Mouse (Mus musculus) liver, postnatal 0 days (tissue): ENCODE measurements around the gene Hnrnpul1. TPM values are rescaled to one million over a fixed set of nuclear protein-coding genes. Genes with fewer than 3 reads are reported as not detected.
"Not testable (repeated sequence)": the region's sequence is repeated elsewhere in the genome, so short reads cannot be mapped to it uniquely, and the experiment has no call there.

Experiments
- ATAC-seq: fragments of 200-750 bp; cut with Nextera tagmentation; 2 replicates; pipeline ENCODE4 v1.8.0; 2017; ENCODE audit warnings: mild to moderate bottlenecking, moderate library complexity
- DNase-seq: peaks from one replicate; pipeline ENCODE4 v3.0.0-alpha.2; 2016
- H3K27ac ChIP-seq: fragments of 300-500 bp; sonication (generic); 2 replicates; pipeline ENCODE4 v1.5.1; 2014; ENCODE audit warnings: antibody characterized with exemption, moderate library complexity, mild to moderate bottlenecking, low read depth
- H3K27me3 ChIP-seq: fragments of 300-500 bp; sonication (generic); 2 replicates; pipeline ENCODE4 v1.6.1; 2014; ENCODE audit warnings: low read length, control low read depth, mixed read lengths; ENCODE audit not compliant: insufficient read depth
- H3K36me3 ChIP-seq: fragments of 300-500 bp; sonication (generic); replicated peaks from 2 replicates; pipeline ENCODE4 v1.6.1; 2014; ENCODE audit warnings: mild to moderate bottlenecking, control low read depth, low read length, moderate library complexity, mixed read lengths; ENCODE audit not compliant: insufficient read depth
- H3K4me1 ChIP-seq: fragments of 300-500 bp; sonication (generic); 2 replicates; pipeline ENCODE4 v1.6.1; 2014; ENCODE audit warnings: antibody characterized with exemption, mild to moderate bottlenecking, control low read depth; ENCODE audit not compliant: insufficient read depth
- H3K4me2 ChIP-seq: fragments of 300-500 bp; sonication (generic); 2 replicates; pipeline ENCODE4 v1.6.1; 2014; ENCODE audit warnings: low read depth, mild to moderate bottlenecking, low read length, moderate library complexity, mixed read lengths
- H3K4me3 ChIP-seq: fragments of 300-500 bp; sonication (generic); 2 replicates; pipeline ENCODE4 v1.5.1; 2014; ENCODE audit warnings: low read depth, low read length
- H3K9ac ChIP-seq: fragments of 300-500 bp; sonication (generic); replicated peaks from 2 replicates; pipeline ENCODE4 v1.6.1; 2014; ENCODE audit warnings: mild to moderate bottlenecking, moderate library complexity
- H3K9me3 ChIP-seq: fragments of 300-500 bp; sonication (generic); 2 replicates; pipeline ENCODE4 v1.6.1; 2016; ENCODE audit warnings: mild to moderate bottlenecking, control low read depth, low read length, mixed read lengths
- CTCF ChIP-seq: sonication (generic); IDR thresholded peaks from 2 replicates; pipeline ENCODE4 v1.5.1; 2016; ENCODE audit warnings: antibody characterized with exemption, low read depth
- EP300 ChIP-seq: IDR thresholded peaks from 2 replicates; pipeline ENCODE4 v1.6.1; 2016; ENCODE audit warnings: antibody characterized with exemption, low read depth, mild to moderate bottlenecking
- WGBS: fragments of 180-500 bp; shearing (Covaris S2); extraction: QIAGEN DNeasy Blood & Tissue Kit; methylation state at CpG from one replicate; pipeline ENCODE4 v1.1.7; 2014; ENCODE audit not compliant: insufficient replicate concordance; 5-methylcytosine and 5-hydroxymethylcytosine counted together
- polyA plus RNA-seq: library from polyadenylated mRNA; unstranded; fragments of >200 nt; fragmentation: Nextera tagmentation; extraction: Ambion mirVana; gene quantifications from 2 replicates; pipeline ENCODE4 v1.2.1, GENCODE M21; 2015

Hnrnpul1 gene
- polyA plus RNA-seq, 1 experiment from 2014 or later: 22.6 TPM

GRCm38 (mm10) chr7:25794775-25795174 lies 40.2 kb upstream of the Hnrnpul1 start:
- Histone ChIP-seq H3K4me3 (no peak overlapping the region), H3K27me3 (no peaks in the 10 kb centered on the region), H3K9me3 (peaks cover 2% of the 10 kb centered on the region; the same call in 1 of the 2 replicates), H3K9ac (no peak overlapping the region), H3K4me2 (no peak overlapping the region), H3K27ac (no peak overlapping the region), H3K4me1 (no peaks in the 10 kb centered on the region), H3K36me3 (no peaks in the 10 kb centered on the region)
- DNase-seq: no peak
- TF ChIP-seq CTCF: no peak
- TF ChIP-seq EP300: no peak
- ATAC-seq: no peak
- WGBS: 62% methylated on average over 8 of the region's 8 CpGs

GRCm38 (mm10) chr7:25793679-25794078 lies 39.1 kb upstream of the Hnrnpul1 start:
- H3K27ac ChIP-seq: no peak overlapping the region
- H3K36me3 ChIP-seq: no peaks in the 10 kb centered on the region
- H3K4me2 ChIP-seq: no peak overlapping the region
- no peak overlapping the region for H3K9ac ChIP-seq
- H3K4me1 ChIP-seq: 0 out of 2 replicates have a peak, but pooled peaks cover under 1% of the 10 kb centered on the region
- TF ChIP-seq CTCF: peak; percentile 31; the same call in 1 of the 2 replicates
- no peak for TF ChIP-seq EP300
- ATAC-seq (no peak), DNase-seq (no peak)
- H3K9me3 ChIP-seq: peaks cover 2% of the 10 kb centered on the region; the same call in 1 of the 2 replicates
- H3K4me3 ChIP-seq: no peak overlapping the region
- 59% methylated on average over 3 of the region's 3 CpGs for WGBS
- H3K27me3 ChIP-seq: peaks cover 2% of the 10 kb centered on the region; the same call in 1 of the 2 replicates

GRCm38 (mm10) chr7:25792966-25793365 lies 38.4 kb upstream of the Hnrnpul1 start:
- not testable (repeated sequence) for H3K27me3 ChIP-seq, H3K4me3 ChIP-seq, DNase-seq, H3K9ac ChIP-seq, H3K27ac ChIP-seq, ATAC-seq, H3K36me3 ChIP-seq, H3K4me2 ChIP-seq, H3K9me3 ChIP-seq, H3K4me1 ChIP-seq
- WGBS: 77% methylated on average over 9 of the region's 9 CpGs

GRCm38 (mm10) chr7:25790615-25791014 lies 36.1 kb upstream of the Hnrnpul1 start:
- H3K9ac ChIP-seq: no peak overlapping the region
- ATAC-seq (peak; percentile 62), DNase-seq (peak; percentile 40)
- no peaks in the 10 kb centered on the region for H3K36me3 ChIP-seq
- no peaks in the 10 kb centered on the region for H3K9me3 ChIP-seq
- H3K4me2 ChIP-seq: no peak overlapping the region
- no peak overlapping the region for H3K27ac ChIP-seq
- peaks cover 8% of the 10 kb centered on the region; the same call in 1 of the 2 replicates for H3K4me1 ChIP-seq
- TF ChIP-seq EP300 (0 out of 2 replicates have a peak, but pooled peaks have one; percentile 23), CTCF (no peak)
- H3K4me3 ChIP-seq: no peak overlapping the region
- 38% methylated on average over 8 of the region's 8 CpGs for WGBS
- peaks cover 11% of the 10 kb centered on the region for H3K27me3 ChIP-seq

- no peaks in the 10 kb centered on the region for H3K36me3 ChIP-seq
- 44% methylated on average over 3 of the region's 3 CpGs for WGBS
- no peak overlapping the region for H3K4me3 ChIP-seq
- peak overlapping the region; percentile 54; the same call in 1 of the 2 replicates for H3K4me2 ChIP-seq
- no peak overlapping the region for H3K9ac ChIP-seq
- H3K27me3 ChIP-seq: peaks cover 11% of the 10 kb centered on the region
- TF ChIP-seq EP300 (no peak), CTCF (no peak)
- no peak overlapping the region for H3K27ac ChIP-seq
- no peak for ATAC-seq
- no peaks in the 10 kb centered on the region for H3K9me3 ChIP-seq
- no peak for DNase-seq
- peaks cover 8% of the 10 kb centered on the region; the same call in 1 of the 2 replicates for H3K4me1 ChIP-seq
These were observed 34.5 kb upstream of the Hnrnpul1 start for GRCm38 (mm10) chr7:25789129-25789440.

- H3K4me3 ChIP-seq: peak within 1 kb of the TSS; percentile 35
- H3K27ac ChIP-seq: 0 out of 2 replicates have a peak within 1 kb of the TSS, but pooled peaks have one; percentile 29
- ATAC-seq: peak; percentile 23; the same call in 1 of the 2 replicates
- no peak for TF ChIP-seq EP300
- TF ChIP-seq CTCF: no peak
- H3K36me3 ChIP-seq: no peaks in the 10 kb centered on the region
- peak within 1 kb of the TSS; percentile 54 for H3K4me2 ChIP-seq
- H3K9me3 ChIP-seq: no peaks in the 10 kb centered on the region
- 7% methylated on average over 26 of the region's 30 CpGs for WGBS
- DNase-seq: peak; percentile 42
- H3K9ac ChIP-seq: peak within 1 kb of the TSS; percentile 21; the same call in 1 of the 2 replicates
- peaks cover 11% of the 10 kb centered on the region for H3K27me3 ChIP-seq
- peaks cover 8% of the 10 kb centered on the region; the same call in 1 of the 2 replicates for H3K4me1 ChIP-seq
These were observed 33.9 kb upstream of the Hnrnpul1 start, which contains the start of gene Axl for GRCm38 (mm10) chr7:25788220-25789128. Gene Axl (minus strand): TSS chr7:25788705.
